Mouse (Mus musculus) urinary bladder, adult 2 months (tissue): ENCODE measurements around the gene Tbx19. TPM values are rescaled to one million over a fixed set of nuclear protein-coding genes. Genes with fewer than 3 reads are reported as not detected.

Source experiments
- DNase-seq: peaks from one replicate; pipeline ENCODE4 v3.0.0; 2022; ENCODE audit warnings: low spot score
- polyA plus RNA-seq: library from polyadenylated mRNA; depleted of rRNA; stranded (reverse); fragments of >200 nt; gene quantifications from 2 replicates; pipeline ENCODE4 v1.2.3, GENCODE M21; 2012; rRNA removed

The Tbx19 gene
- polyA plus RNA-seq, 1 experiment = not detected

GRCm38 (mm10) chr1:165114460-165115175 is 46.0 kb downstream of the Tbx19 start:
- no peak for DNase-seq

GRCm38 (mm10) chr1:165113700-165114099 is 46.9 kb downstream of the Tbx19 start:
- DNase-seq = no peak

- no peak for DNase-seq
These were observed 49.9 kb downstream of the Tbx19 start for GRCm38 (mm10) chr1:165110659-165111058.

- DNase-seq = no peak
These were observed 51.4 kb downstream of the Tbx19 start for GRCm38 (mm10) chr1:165109135-165109534.

DNA sequence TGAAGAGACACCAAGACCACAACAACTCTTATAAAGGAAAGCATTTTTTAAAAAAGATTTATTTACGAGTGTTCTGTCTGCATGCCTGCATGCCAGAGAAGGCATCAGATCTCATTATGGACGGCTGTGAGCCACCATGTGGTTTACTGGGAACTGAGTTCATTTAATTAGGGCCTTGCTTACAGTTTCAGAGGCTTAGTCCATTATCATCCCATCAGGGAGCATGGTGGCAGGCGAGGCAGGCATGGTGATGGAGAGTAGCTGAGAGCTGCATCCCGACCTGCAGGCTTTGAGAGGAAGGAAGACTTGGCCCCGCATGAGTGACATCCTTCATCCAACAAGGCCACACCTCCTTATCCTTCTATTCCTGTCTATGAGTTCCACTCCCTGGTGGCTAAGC is 52.1 kb downstream of the Tbx19 start:
- no peak for DNase-seq

GRCm38 (mm10) chr1:165106011-165106385 is 54.6 kb downstream of the Tbx19 start:
- no peak for DNase-seq

DNA sequence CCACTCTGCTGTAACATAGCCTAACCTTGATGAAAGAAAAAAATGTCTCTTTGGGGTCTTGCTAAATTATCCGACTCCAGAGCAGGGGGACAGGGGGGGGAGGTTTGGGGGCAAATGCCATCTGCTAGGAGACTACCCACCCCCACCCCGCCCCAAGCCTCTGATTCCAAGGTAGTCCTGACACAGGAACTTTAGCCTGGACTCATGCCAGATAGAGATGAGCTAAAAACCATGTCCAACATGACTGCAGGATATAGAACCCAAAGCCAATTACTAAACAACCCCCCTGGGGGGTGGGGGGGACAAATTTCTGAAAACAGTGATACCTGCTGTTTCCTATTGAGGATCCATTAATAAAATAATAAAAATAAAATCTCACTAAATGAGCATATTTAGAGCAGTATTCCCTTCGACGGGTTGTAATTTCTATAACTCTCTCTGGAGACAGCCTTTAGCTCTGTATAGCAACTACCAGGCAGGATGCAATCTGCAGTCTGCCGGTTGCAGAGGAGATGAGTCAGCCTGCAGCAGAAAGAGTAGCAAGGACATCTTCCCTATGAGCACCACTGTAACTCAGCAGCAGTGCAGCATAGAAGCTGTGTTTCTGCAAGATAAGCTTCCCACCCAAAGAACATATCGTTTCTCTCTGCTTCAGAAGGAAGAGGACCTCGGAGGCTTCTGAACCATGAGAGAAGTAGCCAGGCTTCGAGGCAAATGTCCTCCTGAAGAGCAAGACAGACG is 55.1 kb downstream of the Tbx19 start:
- no peak for DNase-seq

DNA sequence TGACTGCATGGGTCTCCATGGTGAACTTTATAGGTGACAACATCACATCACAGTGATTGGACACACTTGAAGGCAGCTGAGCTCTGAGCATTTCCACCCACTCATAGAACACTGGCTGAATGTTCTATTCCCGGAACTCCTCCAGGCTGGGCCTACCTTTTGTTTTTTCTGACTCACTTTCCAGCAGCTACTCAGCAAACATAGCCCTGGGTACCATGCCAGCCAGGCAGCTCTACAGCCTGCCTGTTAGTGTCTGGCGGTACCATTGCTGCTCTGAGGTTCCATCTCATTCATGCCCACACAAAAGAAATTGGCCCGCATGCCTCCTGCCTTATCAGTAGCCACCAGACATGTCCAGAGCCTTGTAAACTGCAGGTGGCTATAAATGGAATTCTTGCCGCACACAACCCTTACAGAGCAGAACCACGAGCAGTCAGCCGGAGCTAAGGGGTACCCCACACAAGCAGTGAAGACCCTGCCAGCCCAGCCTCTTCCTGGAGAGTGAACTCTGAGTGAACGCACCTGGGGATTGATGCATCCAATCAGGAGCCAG is 55.8 kb downstream of the Tbx19 start:
- no peak for DNase-seq

- no peak for DNase-seq
These were observed 61.0 kb downstream of the Tbx19 start for GRCm38 (mm10) chr1:165099569-165099968.

DNA sequence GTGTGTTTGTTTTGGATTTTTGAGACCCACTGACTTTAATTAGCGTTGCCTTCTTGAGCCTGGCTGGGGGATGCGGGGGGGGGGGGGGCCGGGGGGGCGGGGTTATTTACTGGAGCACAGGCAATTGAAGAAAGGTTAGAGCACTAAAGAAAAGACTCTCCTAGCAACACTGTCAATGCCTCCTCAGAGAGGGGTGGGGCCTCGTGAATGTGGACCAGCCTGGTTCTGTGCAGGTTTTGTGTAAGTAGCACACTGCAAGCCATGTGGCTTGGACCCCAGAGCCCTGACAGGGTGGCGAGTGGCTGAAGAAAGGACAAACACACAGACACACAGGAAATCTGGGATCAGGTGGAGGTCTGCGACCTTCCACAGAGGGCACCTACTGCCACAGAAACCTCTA is 65.7 kb downstream of the Tbx19 start:
- no peak for DNase-seq

DNA sequence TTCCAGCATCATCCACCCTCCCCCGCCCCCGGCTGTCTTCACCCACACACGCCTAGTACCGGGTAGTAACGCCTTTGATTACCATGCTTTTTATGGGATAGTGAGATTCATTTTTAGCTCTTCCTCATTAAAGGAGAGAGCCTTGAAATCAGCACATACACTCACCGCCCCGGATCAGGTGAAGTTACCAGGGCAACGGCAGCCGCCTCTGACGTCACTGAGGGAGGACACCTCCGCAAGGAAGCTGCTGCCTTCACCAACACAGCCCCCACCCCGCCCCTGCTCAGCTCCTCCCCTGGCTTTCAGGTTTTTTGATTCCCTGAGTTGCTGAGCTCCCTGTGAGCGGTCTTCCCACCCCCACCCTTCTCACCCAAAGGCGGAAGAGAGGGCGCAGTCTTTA is 68.9 kb downstream of the Tbx19 start:
- DNase-seq = no peak

- no peak for DNase-seq
These were observed 71.0 kb downstream of the Tbx19 start for GRCm38 (mm10) chr1:165089556-165089955.

Other genes starting within 250 kb of the Tbx19 start
- gene Xcl1, start 225.2 kb downstream of the Tbx19 start, polyA plus RNA-seq = 1.7 and 2.2 TPM in 2 replicates
- gene Sft2d2, start 33.7 kb upstream of the Tbx19 start, polyA plus RNA-seq = 31.9 and 38.7 TPM in 2 replicates
- gene Tiprl, start 76.2 kb upstream of the Tbx19 start, polyA plus RNA-seq = 40.2 and 41.2 TPM in 2 replicates
- 6.6 and 8.9 TPM in 2 replicates for gene Gpr161, start 135.0 kb upstream of the Tbx19 start, polyA plus RNA-seq